Mouse (Mus musculus) intestine, postnatal 0 days (tissue): ENCODE results near the gene St6gal1. TPM values are rescaled to one million over a fixed set of nuclear protein-coding genes. Genes with fewer than 3 reads are reported as not detected.

ENCODE experiments used
- ATAC-seq: fragments of 200-750 bp; cut with Nextera tagmentation; 2 replicates; pipeline ENCODE4 v1.8.0; 2017; ENCODE audit warnings: mild to moderate bottlenecking, moderate TSS enrichment, moderate library complexity
- H3K27ac ChIP-seq: fragments of 300-500 bp; sonication (generic); 2 replicates; pipeline ENCODE4 v1.5.1; 2014; ENCODE audit warnings: mild to moderate bottlenecking, low read depth, low read length, moderate library complexity
- H3K27me3 ChIP-seq: fragments of 300-500 bp; sonication (generic); replicated peaks from 2 replicates; pipeline ENCODE4 v1.6.1; 2014; ENCODE audit warnings: low read length, mixed read lengths; ENCODE audit not compliant: control insufficient read depth, insufficient read depth
- H3K36me3 ChIP-seq: fragments of 300-500 bp; sonication (generic); 2 replicates; pipeline ENCODE4 v1.6.1; 2014; ENCODE audit warnings: mild to moderate bottlenecking, moderate library complexity; ENCODE audit not compliant: control insufficient read depth, insufficient read depth
- H3K4me1 ChIP-seq: fragments of 300-500 bp; sonication (generic); replicated peaks from 2 replicates; pipeline ENCODE4 v1.6.1; 2014; ENCODE audit warnings: antibody characterized with exemption, low read length, mixed read lengths; ENCODE audit not compliant: control insufficient read depth, insufficient read depth
- H3K4me2 ChIP-seq: fragments of 300-500 bp; sonication (generic); replicated peaks from 2 replicates; pipeline ENCODE4 v1.6.1; 2014; ENCODE audit warnings: low read depth, mild to moderate bottlenecking, moderate library complexity
- H3K4me3 ChIP-seq: fragments of 300-500 bp; sonication (generic); 2 replicates; pipeline ENCODE4 v1.5.1; 2014; ENCODE audit warnings: low read depth, low read length
- H3K9ac ChIP-seq: fragments of 300-500 bp; sonication (generic); 2 replicates; pipeline ENCODE4 v1.6.1; 2014; ENCODE audit warnings: mild to moderate bottlenecking, low read depth, low read length
- H3K9me3 ChIP-seq: fragments of 300-500 bp; sonication (generic); 2 replicates; pipeline ENCODE4 v1.6.1; 2016; ENCODE audit warnings: mixed run types; ENCODE audit not compliant: control insufficient read depth
- CTCF ChIP-seq: sonication (generic); IDR thresholded peaks from 2 replicates; pipeline ENCODE4 v1.5.1; 2016; ENCODE audit warnings: low read depth, mild to moderate bottlenecking, control low read depth, antibody characterized with exemption, moderate library complexity
- WGBS: fragments of 180-500 bp; shearing (Covaris S2); extraction: QIAGEN DNeasy Blood & Tissue Kit; methylation state at CpG from one replicate; pipeline ENCODE4 v1.1.7; 2014; 5-methylcytosine and 5-hydroxymethylcytosine counted together
- polyA plus RNA-seq: library from polyadenylated mRNA; unstranded; fragments of >200 nt; fragmentation: Nextera tagmentation; extraction: Ambion mirVana; gene quantifications from 2 replicates; pipeline ENCODE4 v1.2.1, GENCODE M21; 2015

St6gal1 gene
- polyA plus RNA-seq, 1 experiment from 2014 or later: 6.8 TPM

GRCm38 (mm10) chr16:23181487-23181886 lies 43.1 kb upstream of the St6gal1 start:
- WGBS: 74% methylated on average over 3 of the region's 3 CpGs
- Histone ChIP-seq H3K4me1 (no peaks in the 10 kb centered on the region), H3K27ac (no peak overlapping the region), H3K4me2 (no peak overlapping the region), H3K36me3 (no peaks in the 10 kb centered on the region), H3K9ac (no peak overlapping the region), H3K4me3 (no peak overlapping the region), H3K9me3 (no peaks in the 10 kb centered on the region), H3K27me3 (no peaks in the 10 kb centered on the region)
- TF ChIP-seq CTCF: no peak
- no peak for ATAC-seq

- WGBS: 59% methylated on average over 1 of the region's 1 CpGs
- Histone ChIP-seq H3K9me3 (no peaks in the 10 kb centered on the region), H3K4me1 (no peaks in the 10 kb centered on the region), H3K4me2 (no peak overlapping the region), H3K27ac (no peak overlapping the region), H3K36me3 (no peaks in the 10 kb centered on the region), H3K9ac (no peak overlapping the region), H3K27me3 (no peaks in the 10 kb centered on the region), H3K4me3 (no peak overlapping the region)
- ATAC-seq: no peak
- TF ChIP-seq CTCF: no peak
These were observed 42.5 kb upstream of the St6gal1 start for GRCm38 (mm10) chr16:23181942-23182597.

GRCm38 (mm10) chr16:23185824-23186223 lies 38.7 kb upstream of the St6gal1 start:
- no peaks in the 10 kb centered on the region for H3K36me3 ChIP-seq
- 88% methylated on average over 2 of the region's 2 CpGs for WGBS

GRCm38 (mm10) chr16:23186418-23186817 lies 38.1 kb upstream of the St6gal1 start:
- no peak for ATAC-seq
- Histone ChIP-seq H3K27me3 (no peaks in the 10 kb centered on the region), H3K4me1 (no peaks in the 10 kb centered on the region), H3K4me2 (no peak overlapping the region), H3K9me3 (no peaks in the 10 kb centered on the region; the same call in 1 of the 2 replicates), H3K9ac (no peak overlapping the region), H3K36me3 (no peaks in the 10 kb centered on the region), H3K27ac (no peak overlapping the region), H3K4me3 (no peak overlapping the region)
- TF ChIP-seq CTCF: no peak
- 41% methylated on average over 4 of the region's 4 CpGs for WGBS

More at GRCm38 (mm10) chr16:23185824-23186223, 38.7 kb upstream of the St6gal1 start:
- Histone ChIP-seq H3K9me3 (no peaks in the 10 kb centered on the region; the same call in 1 of the 2 replicates), H3K27me3 (no peaks in the 10 kb centered on the region), H3K4me1 (no peaks in the 10 kb centered on the region), H3K4me3 (no peak overlapping the region), H3K4me2 (no peak overlapping the region), H3K27ac (no peak overlapping the region), H3K9ac (no peak overlapping the region)
- TF ChIP-seq CTCF: no peak
- ATAC-seq: no peak

GRCm38 (mm10) chr16:23187983-23188382 lies 36.6 kb upstream of the St6gal1 start:
- Histone ChIP-seq H3K27ac (no peak overlapping the region), H3K9me3 (no peaks in the 10 kb centered on the region; the same call in 1 of the 2 replicates), H3K4me1 (no peaks in the 10 kb centered on the region), H3K4me2 (no peak overlapping the region), H3K9ac (no peak overlapping the region), H3K4me3 (no peak overlapping the region), H3K36me3 (no peaks in the 10 kb centered on the region), H3K27me3 (no peaks in the 10 kb centered on the region)
- WGBS: 71% methylated on average over 7 of the region's 7 CpGs
- no peak for ATAC-seq
- TF ChIP-seq CTCF: no peak

- Histone ChIP-seq H3K36me3 (no peaks in the 10 kb centered on the region), H3K27ac (no peak overlapping the region), H3K4me1 (no peaks in the 10 kb centered on the region), H3K9me3 (no peaks in the 10 kb centered on the region; the same call in 1 of the 2 replicates), H3K27me3 (no peaks in the 10 kb centered on the region), H3K9ac (no peak overlapping the region), H3K4me3 (no peak overlapping the region), H3K4me2 (no peak overlapping the region)
- no peak for ATAC-seq
- TF ChIP-seq CTCF: peak; percentile 11; the same call in 1 of the 2 replicates
- 68% methylated on average over 1 of the region's 1 CpGs for WGBS
These were observed 34.9 kb upstream of the St6gal1 start for GRCm38 (mm10) chr16:23189612-23190011.
